Mouse (Mus musculus): Measurements from ENCODE around the gene Cd4. TPM values are rescaled to one million over a fixed set of nuclear protein-coding genes. Genes with fewer than 3 reads are reported as not detected.

Cd4 gene
- polyA plus RNA-seq, 1 experiment from 2014 or later = 0.08 TPM

Other genes with a start within 250 kb of the Cd4 start
- gene Lpcat3, start 225.2 kb downstream of the Cd4 start, polyA plus RNA-seq (2015; fragmentation: Nextera tagmentation; extraction: Ambion mirVana) = 34.8 and 36.6 TPM in 2 replicates
- gene Emg1, start 176.0 kb downstream of the Cd4 start, polyA plus RNA-seq (2015; fragmentation: Nextera tagmentation; extraction: Ambion mirVana) = 194 and 209 TPM in 2 replicates
- 289 and 292 TPM in 2 replicates for gene Phb2, start 175.9 kb downstream of the Cd4 start, polyA plus RNA-seq (2015; fragmentation: Nextera tagmentation; extraction: Ambion mirVana)
- gene Ptpn6, start 149.5 kb downstream of the Cd4 start, polyA plus RNA-seq (2015; fragmentation: Nextera tagmentation; extraction: Ambion mirVana) = 2.5 and 3.8 TPM in 2 replicates
- gene Grcc10, start 146.8 kb downstream of the Cd4 start, polyA plus RNA-seq (2015; fragmentation: Nextera tagmentation; extraction: Ambion mirVana) = 675 and 699 TPM in 2 replicates
- not detected in 2 replicates for gene Gm45234, start 132.2 kb downstream of the Cd4 start, polyA plus RNA-seq (2015; fragmentation: Nextera tagmentation; extraction: Ambion mirVana)
- gene Atn1, start 131.7 kb downstream of the Cd4 start, polyA plus RNA-seq (2015; fragmentation: Nextera tagmentation; extraction: Ambion mirVana) = 17.7 and 19.8 TPM in 2 replicates
- gene Eno2, start 118.5 kb downstream of the Cd4 start, polyA plus RNA-seq (2015; fragmentation: Nextera tagmentation; extraction: Ambion mirVana) = 15.4 and 19.4 TPM in 2 replicates
- gene Lrrc23, start 108.5 kb downstream of the Cd4 start, polyA plus RNA-seq (2015; fragmentation: Nextera tagmentation; extraction: Ambion mirVana) = 3.6 and 5.9 TPM in 2 replicates
- gene Spsb2, start 79.6 kb downstream of the Cd4 start, polyA plus RNA-seq (2015; fragmentation: Nextera tagmentation; extraction: Ambion mirVana) = 5.1 and 5.3 TPM in 2 replicates
- gene Tpi1, start 73.9 kb downstream of the Cd4 start, polyA plus RNA-seq (2015; fragmentation: Nextera tagmentation; extraction: Ambion mirVana) = 467 and 491 TPM in 2 replicates
- gene Usp5, start 58.7 kb downstream of the Cd4 start, polyA plus RNA-seq (2015; fragmentation: Nextera tagmentation; extraction: Ambion mirVana) = 178 and 203 TPM in 2 replicates
- 207 and 217 TPM in 2 replicates for gene Cdca3, start 58.7 kb downstream of the Cd4 start, polyA plus RNA-seq (2015; fragmentation: Nextera tagmentation; extraction: Ambion mirVana)
- 0.46 and 0.74 TPM in 2 replicates for gene Gnb3, start 47.9 kb downstream of the Cd4 start, polyA plus RNA-seq (2015; fragmentation: Nextera tagmentation; extraction: Ambion mirVana)
- gene P3h3, start 30.5 kb downstream of the Cd4 start, polyA plus RNA-seq (2015; fragmentation: Nextera tagmentation; extraction: Ambion mirVana) = 11.4 and 12.4 TPM in 2 replicates
- gene Gpr162, start 24.2 kb downstream of the Cd4 start, polyA plus RNA-seq (2015; fragmentation: Nextera tagmentation; extraction: Ambion mirVana) = 11.7 and 13.4 TPM in 2 replicates
- gene Lag3, start 23.5 kb upstream of the Cd4 start, polyA plus RNA-seq (2015; fragmentation: Nextera tagmentation; extraction: Ambion mirVana) = 1.3 and 1.9 TPM in 2 replicates
- 588 and 626 TPM in 2 replicates for gene Ptms, start 31.9 kb upstream of the Cd4 start, polyA plus RNA-seq (2015; fragmentation: Nextera tagmentation; extraction: Ambion mirVana)
- gene Mlf2, start 43.2 kb upstream of the Cd4 start, polyA plus RNA-seq (2015; fragmentation: Nextera tagmentation; extraction: Ambion mirVana) = 398 and 409 TPM in 2 replicates
- 89.0 and 99.3 TPM in 2 replicates for gene Cops7a, start 77.3 kb upstream of the Cd4 start, polyA plus RNA-seq (2015; fragmentation: Nextera tagmentation; extraction: Ambion mirVana)
- 13.0 and 16.1 TPM in 2 replicates for gene Pianp, start 108.5 kb upstream of the Cd4 start, polyA plus RNA-seq (2015; fragmentation: Nextera tagmentation; extraction: Ambion mirVana)
- 18.1 and 19.9 TPM in 2 replicates for gene Zfp384, start 120.9 kb upstream of the Cd4 start, polyA plus RNA-seq (2015; fragmentation: Nextera tagmentation; extraction: Ambion mirVana)
- 190 and 200 TPM in 2 replicates for gene Ing4, start 151.5 kb upstream of the Cd4 start, polyA plus RNA-seq (2015; fragmentation: Nextera tagmentation; extraction: Ambion mirVana)
- gene Acrbp, start 161.5 kb upstream of the Cd4 start, polyA plus RNA-seq (2015; fragmentation: Nextera tagmentation; extraction: Ambion mirVana) = 19.1 and 20.9 TPM in 2 replicates
- gene Lpar5, start 179.7 kb upstream of the Cd4 start, polyA plus RNA-seq (2015; fragmentation: Nextera tagmentation; extraction: Ambion mirVana) = 0.38 and 0.44 TPM in 2 replicates
- 114 and 119 TPM in 2 replicates for gene Chd4, start 207.8 kb upstream of the Cd4 start, polyA plus RNA-seq (2015; fragmentation: Nextera tagmentation; extraction: Ambion mirVana)
- 49.1 and 58.3 TPM in 2 replicates for gene Nop2, start 243.7 kb upstream of the Cd4 start, polyA plus RNA-seq (2015; fragmentation: Nextera tagmentation; extraction: Ambion mirVana)

Measured in forebrain, embryonic 13.5 days (tissue).